Mouse (Mus musculus) cerebellum, postnatal 4 days (tissue): Measurements from ENCODE around the gene Crygd.

Source experiments
- DNase-seq, 2 experiments: peaks; one replicate each; pipeline ENCODE4 v3.0.0; 2022; ENCODE audit warnings: low spot score in 2 of 2, mixed read lengths in 1 of 2

The Crygd gene

GRCm38 (mm10) chr1:65043433-65043832 is 19.8 kb downstream of the Crygd start:
- DNase-seq, result no peak

DNA sequence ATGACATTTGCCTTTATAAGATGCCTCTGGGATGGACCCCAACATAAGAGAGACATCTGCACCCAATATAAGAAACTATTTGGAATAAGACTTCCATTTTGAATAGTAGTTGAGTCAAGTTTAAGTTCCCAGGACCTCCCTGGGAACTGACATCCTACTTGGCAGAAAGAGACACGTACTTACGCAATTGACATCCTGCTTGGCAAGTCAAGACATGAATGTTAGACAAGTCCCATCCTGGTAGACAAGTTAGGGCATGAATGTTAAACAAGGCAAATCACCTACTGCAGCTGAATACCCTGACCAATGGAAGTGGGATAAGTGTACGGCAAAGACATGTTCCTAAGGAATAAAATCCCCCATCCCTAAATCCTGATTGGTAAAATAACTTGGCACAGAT is 21.4 kb downstream of the Crygd start:
- no peak for DNase-seq

DNA sequence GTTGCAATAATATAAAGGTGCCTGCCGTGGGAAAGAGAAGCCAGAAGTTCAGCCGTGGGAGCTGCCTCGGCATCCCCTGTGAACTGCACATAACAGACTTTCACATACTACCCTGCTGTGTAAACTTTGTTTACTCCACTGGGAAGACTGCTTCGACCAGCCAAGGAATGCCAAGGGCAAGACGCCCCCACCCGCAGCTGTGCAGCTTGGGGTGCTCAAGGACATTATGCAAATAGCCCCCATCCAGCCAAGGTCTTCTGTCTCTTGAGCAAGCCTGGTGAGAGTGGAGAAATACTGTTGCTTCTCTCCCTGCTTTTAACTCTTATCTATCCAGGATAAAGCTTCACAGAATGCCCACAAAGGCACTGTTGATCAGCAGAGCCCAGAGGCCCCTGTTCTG is 22.4 kb downstream of the Crygd start:
- DNase-seq, result no peak

DNA sequence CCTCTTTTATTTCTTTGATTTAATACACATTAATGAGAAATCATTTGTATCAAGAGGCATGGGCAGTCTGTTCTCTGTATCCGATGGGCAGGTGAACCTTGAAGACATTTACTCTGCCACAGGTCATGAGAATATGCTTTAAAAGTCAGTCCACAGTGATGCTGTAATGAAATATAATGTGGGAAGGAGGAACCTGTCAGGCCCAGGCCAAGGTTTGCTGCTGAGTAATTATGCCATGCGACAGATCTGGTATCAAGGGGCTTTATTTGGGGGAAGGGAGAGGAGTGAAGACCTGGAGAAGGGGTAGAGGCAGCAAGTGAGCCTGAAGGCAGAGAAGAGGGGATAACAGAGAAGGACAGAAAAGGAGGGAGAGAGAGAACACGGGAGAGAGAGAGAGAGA is 23.6 kb downstream of the Crygd start:
- no peak for DNase-seq

GRCm38 (mm10) chr1:65037542-65037941 is 25.7 kb downstream of the Crygd start:
- no peak for DNase-seq

- DNase-seq, result no peak
These were observed 27.7 kb downstream of the Crygd start for GRCm38 (mm10) chr1:65035513-65035912.

- DNase-seq, result no peak
These were observed 30.6 kb downstream of the Crygd start, which contains the start of gene Akr1cl for GRCm38 (mm10) chr1:65032641-65033040. Gene Akr1cl, minus strand, starts transcription at chr1:65032759.

GRCm38 (mm10) chr1:65028206-65028605 is 35.0 kb downstream of the Crygd start:
- no peak for DNase-seq

DNA sequence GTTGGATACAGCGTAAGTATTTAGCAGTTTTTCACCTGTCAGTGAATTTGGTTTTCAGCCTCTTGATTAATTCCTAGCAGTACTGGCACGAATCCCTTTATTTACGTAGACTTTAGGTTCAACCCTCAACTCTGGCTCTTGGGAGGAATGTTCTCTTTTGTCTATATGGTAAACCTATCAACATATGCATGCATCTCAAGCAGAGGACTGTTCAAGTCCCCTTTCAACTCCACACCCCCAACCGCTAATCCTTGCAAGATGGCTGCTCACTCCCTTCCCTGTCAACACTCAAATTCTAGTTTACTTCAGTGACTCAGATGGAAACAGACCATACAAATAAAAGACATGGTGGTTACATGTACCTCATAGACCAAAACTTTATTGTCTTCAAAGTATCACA is 50.5 kb downstream of the Crygd start:
- DNase-seq, result no peak
